Mouse (Mus musculus): ENCODE measurements around the gene Eef1a1. TPM values are rescaled to one million over a fixed set of nuclear protein-coding genes. Genes with fewer than 3 reads are reported as not detected.
A peak's percentile ranks its signal among the peaks of the same experiment; 100 is the strongest.
"Not testable (repeated sequence)": the region's sequence is repeated elsewhere in the genome, so short reads cannot be mapped to it uniquely, and the experiment has no call there.

The Eef1a1 gene
- polyA plus RNA-seq, 1 experiment from 2014 or later, result 3,168 TPM

DNA sequence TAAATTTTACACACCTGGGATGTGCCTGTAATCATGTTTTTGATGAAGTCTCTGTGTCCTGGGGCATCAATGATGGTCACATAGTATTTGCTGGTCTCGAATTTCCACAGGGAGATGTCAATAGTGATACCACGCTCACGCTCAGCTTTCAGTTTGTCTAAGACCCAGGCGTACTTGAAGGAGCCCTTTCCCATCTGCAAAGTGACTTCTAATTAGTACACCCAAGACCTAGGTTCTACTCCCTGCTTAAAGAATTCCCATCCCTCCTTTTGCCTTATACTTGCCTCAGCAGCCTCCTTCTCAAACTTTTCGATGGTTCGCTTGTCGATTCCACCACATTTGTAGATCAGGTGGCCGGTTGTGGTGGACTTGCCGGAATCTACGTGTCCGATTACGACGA is 8.7 kb downstream of the Eef1a1 start:
- H3K4me1 ChIP-seq (replicated peaks), result peaks cover 23% of the 10 kb centered on the region
- peaks cover 48% of the 10 kb centered on the region for H3K36me3 ChIP-seq
- peak overlapping the region; percentile 98 for H3K4me3 ChIP-seq
- not testable (repeated sequence) for DNase-seq (ENCODE audit: low spot score); H3K9me3 ChIP-seq; H3K27me3 ChIP-seq (ENCODE audit: insufficient read depth, poor library complexity, severe bottlenecking)
- under 1% methylated on average over 13 of the region's 13 CpGs for WGBS
- peak overlapping the region; percentile 100 for H3K27ac ChIP-seq

- not testable (repeated sequence) for H3K9me3 ChIP-seq; H3K27ac ChIP-seq; DNase-seq (ENCODE audit: low spot score); H3K27me3 ChIP-seq (ENCODE audit: insufficient read depth, poor library complexity, severe bottlenecking)
- 42% methylated on average over 8 of the region's 8 CpGs for WGBS
- Histone ChIP-seq H3K4me3 (peak overlapping the region; percentile 98), H3K36me3 (peaks cover 57% of the 10 kb centered on the region), H3K4me1 (replicated peaks) (peaks cover 23% of the 10 kb centered on the region)
Observed at GRCm38 (mm10) chr9:78479308-78479707, 9.6 kb downstream of the Eef1a1 start.

DNA sequence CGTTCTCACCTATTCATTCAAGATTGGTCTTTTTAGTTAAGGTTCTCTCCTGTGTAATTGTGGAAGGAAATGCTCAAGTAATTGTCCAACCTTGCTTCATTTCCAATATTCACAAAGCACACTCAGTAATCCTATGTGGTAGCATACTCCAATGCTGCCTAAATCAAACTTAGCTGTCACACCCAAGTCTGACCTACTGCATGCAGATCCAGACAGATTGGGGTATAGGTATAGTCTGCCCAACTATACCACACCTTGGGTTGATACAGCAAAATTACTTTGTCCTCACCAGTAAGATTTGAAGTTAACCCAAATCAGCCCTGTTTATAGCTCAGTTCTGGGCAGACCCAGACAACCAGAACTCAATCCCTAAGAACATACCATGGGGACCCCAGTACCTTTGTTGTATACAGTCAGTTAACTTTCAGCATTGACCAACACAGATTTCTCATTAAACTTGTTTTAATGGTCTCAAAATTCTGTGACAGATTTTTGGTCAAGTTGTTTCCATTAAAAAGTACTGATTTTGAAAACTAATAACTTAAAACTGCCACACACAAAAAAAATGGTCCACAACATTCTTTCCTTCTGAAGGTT is 10.8 kb downstream of the Eef1a1 start:
- DNase-seq (ENCODE audit: low spot score); H3K4me3 ChIP-seq; H3K27ac ChIP-seq; H3K27me3 ChIP-seq (ENCODE audit: insufficient read depth, poor library complexity, severe bottlenecking); H3K9me3 ChIP-seq: not testable (repeated sequence)
- Histone ChIP-seq H3K36me3 (peaks cover 69% of the 10 kb centered on the region), H3K4me1 (replicated peaks) (peaks cover 22% of the 10 kb centered on the region)
- 55% methylated on average over 1 of the region's 1 CpGs for WGBS

- DNase-seq (ENCODE audit: low spot score), result no peak
- Histone ChIP-seq H3K9me3 (no peaks in the 10 kb centered on the region), H3K4me3 (peak overlapping the region; percentile 9; the same call in 1 of the 2 replicates), H3K27me3 (ENCODE audit: insufficient read depth, poor library complexity, severe bottlenecking) (no peaks in the 10 kb centered on the region), H3K27ac (no peak overlapping the region), H3K36me3 (peaks cover 79% of the 10 kb centered on the region), H3K4me1 (replicated peaks) (peaks cover 11% of the 10 kb centered on the region)
- 5% methylated on average over 5 of the region's 5 CpGs for WGBS
Observed at GRCm38 (mm10) chr9:78477021-78477551, 11.9 kb downstream of the Eef1a1 start.

DNA sequence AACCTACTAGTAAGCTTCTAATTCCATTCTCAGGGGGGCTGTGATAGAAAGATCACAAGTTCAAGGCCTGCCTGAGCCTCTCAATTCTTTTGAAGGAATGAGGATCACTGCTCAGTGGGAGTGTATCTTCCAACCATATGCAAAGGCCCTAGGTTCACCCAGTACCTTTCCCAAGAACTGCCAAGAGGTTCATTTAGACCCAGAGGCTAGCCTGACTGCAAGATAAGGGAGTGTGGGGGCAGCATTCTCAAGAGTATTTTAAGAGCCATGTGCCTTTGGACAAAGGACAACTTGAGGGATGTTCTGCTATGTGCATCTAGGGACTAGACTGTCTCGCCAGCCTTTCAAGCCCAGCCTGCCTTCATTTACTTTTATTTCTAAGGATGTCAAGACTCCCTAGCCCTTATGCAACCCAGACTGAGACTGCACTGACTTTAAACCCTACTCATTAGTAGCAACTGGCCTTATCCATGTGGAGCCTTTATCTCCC is 12.4 kb downstream of the Eef1a1 start:
- peaks cover 83% of the 10 kb centered on the region for H3K36me3 ChIP-seq

GRCm38 (mm10) chr9:78475873-78476272 is 13.1 kb downstream of the Eef1a1 start:
- H3K4me1 ChIP-seq (replicated peaks), result peaks cover 10% of the 10 kb centered on the region
- peaks cover 84% of the 10 kb centered on the region for H3K36me3 ChIP-seq
- no peak for DNase-seq (ENCODE audit: low spot score)
- H3K27ac ChIP-seq, result no peak overlapping the region
- H3K4me3 ChIP-seq, result no peak overlapping the region
- H3K27me3 ChIP-seq (ENCODE audit: insufficient read depth, poor library complexity, severe bottlenecking), result no peaks in the 10 kb centered on the region
- WGBS, result 92% methylated on average over 4 of the region's 4 CpGs
- H3K9me3 ChIP-seq, result no peaks in the 10 kb centered on the region

More for the DNA sequence above, 12.4 kb downstream of the Eef1a1 start:
- Histone ChIP-seq H3K27me3 (ENCODE audit: insufficient read depth, poor library complexity, severe bottlenecking) (no peaks in the 10 kb centered on the region), H3K27ac (no peak overlapping the region), H3K4me1 (replicated peaks) (peaks cover 10% of the 10 kb centered on the region), H3K4me3 (no peak overlapping the region), H3K9me3 (no peaks in the 10 kb centered on the region)
- peak; percentile 49 for DNase-seq (ENCODE audit: low spot score)
- whole genome bisulfite sequencing, result 14% methylated on average over 1 of the region's 1 CpGs

DNA sequence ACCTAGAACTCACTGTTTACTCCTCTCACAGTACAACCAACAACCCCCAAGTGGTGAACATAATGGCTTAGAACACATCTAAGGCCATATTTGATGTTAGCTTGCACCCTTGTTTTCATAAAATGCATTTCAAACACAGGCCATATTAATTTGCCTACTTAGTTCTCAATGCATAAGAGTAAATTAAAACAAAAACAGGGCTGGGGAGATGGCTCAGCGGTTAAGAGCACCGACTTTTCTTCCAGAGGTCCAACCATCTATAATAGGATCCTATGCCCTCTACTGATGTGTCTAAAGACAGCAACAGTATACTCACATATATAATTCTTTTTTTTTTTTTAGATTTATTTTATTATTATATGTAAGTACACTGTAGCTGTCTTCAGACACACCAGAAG is 13.6 kb downstream of the Eef1a1 start:
- Histone ChIP-seq H3K36me3 (peaks cover 84% of the 10 kb centered on the region), H3K4me1 (replicated peaks) (peaks cover 10% of the 10 kb centered on the region), H3K27me3 (ENCODE audit: insufficient read depth, poor library complexity, severe bottlenecking) (no peaks in the 10 kb centered on the region), H3K4me3 (no peak overlapping the region), H3K27ac (no peak overlapping the region), H3K9me3 (no peaks in the 10 kb centered on the region)
- 89% methylated on average over 2 of the region's 2 CpGs for WGBS
- DNase-seq (ENCODE audit: low spot score), result no peak

GRCm38 (mm10) chr9:78474771-78475382 is 14.1 kb downstream of the Eef1a1 start:
- no peak overlapping the region for H3K4me3 ChIP-seq
- H3K36me3 ChIP-seq, result peaks cover 84% of the 10 kb centered on the region
- no peaks in the 10 kb centered on the region for H3K27me3 ChIP-seq (ENCODE audit: insufficient read depth, poor library complexity, severe bottlenecking)
- peaks cover 10% of the 10 kb centered on the region for H3K4me1 ChIP-seq (replicated peaks)
- H3K27ac ChIP-seq, result no peak overlapping the region
- WGBS, result 89% methylated on average over 5 of the region's 5 CpGs
- H3K9me3 ChIP-seq, result no peaks in the 10 kb centered on the region
- no peak for DNase-seq (ENCODE audit: low spot score)

GRCm38 (mm10) chr9:78474270-78474669 is 14.7 kb downstream of the Eef1a1 start:
- WGBS, result 82% methylated on average over 2 of the region's 2 CpGs
- peaks cover 6% of the 10 kb centered on the region for H3K4me1 ChIP-seq (replicated peaks)
- H3K27ac ChIP-seq, result no peak overlapping the region
- H3K4me3 ChIP-seq, result no peak overlapping the region
- H3K9me3 ChIP-seq, result no peaks in the 10 kb centered on the region
- no peaks in the 10 kb centered on the region for H3K27me3 ChIP-seq (ENCODE audit: insufficient read depth, poor library complexity, severe bottlenecking)
- peaks cover 84% of the 10 kb centered on the region for H3K36me3 ChIP-seq
- no peak for DNase-seq (ENCODE audit: low spot score)

- no peaks in the 10 kb centered on the region for H3K4me1 ChIP-seq (replicated peaks)
- H3K27ac ChIP-seq, result no peak overlapping the region
- H3K9me3 ChIP-seq, result no peaks in the 10 kb centered on the region
- WGBS, result 87% methylated on average over 8 of the region's 8 CpGs
- H3K4me3 ChIP-seq, result no peak overlapping the region
- no peak for DNase-seq (ENCODE audit: low spot score)
- H3K36me3 ChIP-seq, result peaks cover 84% of the 10 kb centered on the region
- no peaks in the 10 kb centered on the region for H3K27me3 ChIP-seq (ENCODE audit: insufficient read depth, poor library complexity, severe bottlenecking)
Observed at GRCm38 (mm10) chr9:78473588-78473987, 15.4 kb downstream of the Eef1a1 start.

DNA sequence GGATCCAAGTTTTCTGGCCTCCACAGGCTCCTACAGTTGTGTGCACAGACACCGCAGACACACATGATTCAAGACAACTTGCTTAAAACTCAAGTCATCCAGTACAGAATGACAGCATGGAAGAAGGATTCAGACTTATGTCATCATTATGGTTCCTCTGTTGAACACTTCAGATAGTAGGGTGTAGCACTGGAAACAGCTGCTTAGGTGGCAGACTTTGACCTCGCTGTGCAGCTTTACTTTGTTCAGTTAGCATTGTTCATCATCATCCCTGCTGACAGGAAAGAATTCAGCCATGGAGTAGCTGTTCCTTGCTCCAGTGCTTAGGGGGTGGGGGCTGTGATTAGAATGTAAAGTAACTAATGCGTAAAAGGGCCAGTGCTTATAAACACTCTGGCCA is 23.2 kb downstream of the Eef1a1 start:
- no peaks in the 10 kb centered on the region for H3K9me3 ChIP-seq
- DNase-seq (ENCODE audit: low spot score), result no peak
- no peak overlapping the region for H3K27ac ChIP-seq
- no peaks in the 10 kb centered on the region for H3K27me3 ChIP-seq (ENCODE audit: insufficient read depth, poor library complexity, severe bottlenecking)
- H3K36me3 ChIP-seq, result peaks cover 96% of the 10 kb centered on the region
- H3K4me3 ChIP-seq, result no peak overlapping the region
- H3K4me1 ChIP-seq (replicated peaks), result no peaks in the 10 kb centered on the region
- 93% methylated on average over 3 of the region's 3 CpGs for WGBS

DNA sequence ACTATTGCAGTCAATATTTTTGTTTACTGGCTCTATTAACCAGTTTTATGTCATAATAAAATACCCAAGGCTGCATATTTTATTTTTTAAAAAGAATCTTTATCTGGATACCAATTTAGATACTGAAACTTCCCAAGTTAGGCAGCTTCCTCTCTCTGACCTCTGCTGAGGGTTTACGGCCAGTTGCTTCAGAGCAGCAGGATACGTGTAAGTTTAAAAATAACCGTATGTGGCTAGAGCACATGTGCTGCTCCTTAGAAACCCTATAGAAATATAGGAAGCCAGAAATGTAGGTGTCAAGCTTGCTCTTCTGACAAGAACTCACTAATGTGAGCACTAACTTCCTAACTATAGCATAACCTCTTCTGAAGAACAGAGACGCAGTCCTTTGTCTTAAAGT is 25.6 kb downstream of the Eef1a1 start:
- no peaks in the 10 kb centered on the region for H3K4me1 ChIP-seq (replicated peaks)
- H3K27me3 ChIP-seq (ENCODE audit: insufficient read depth, poor library complexity, severe bottlenecking), result no peaks in the 10 kb centered on the region
- no peak overlapping the region for H3K27ac ChIP-seq
- WGBS, result 96% methylated on average over 4 of the region's 4 CpGs
- peaks cover 91% of the 10 kb centered on the region for H3K36me3 ChIP-seq
- DNase-seq (ENCODE audit: low spot score), result no peak
- H3K4me3 ChIP-seq, result no peak overlapping the region
- H3K9me3 ChIP-seq, result no peaks in the 10 kb centered on the region

DNA sequence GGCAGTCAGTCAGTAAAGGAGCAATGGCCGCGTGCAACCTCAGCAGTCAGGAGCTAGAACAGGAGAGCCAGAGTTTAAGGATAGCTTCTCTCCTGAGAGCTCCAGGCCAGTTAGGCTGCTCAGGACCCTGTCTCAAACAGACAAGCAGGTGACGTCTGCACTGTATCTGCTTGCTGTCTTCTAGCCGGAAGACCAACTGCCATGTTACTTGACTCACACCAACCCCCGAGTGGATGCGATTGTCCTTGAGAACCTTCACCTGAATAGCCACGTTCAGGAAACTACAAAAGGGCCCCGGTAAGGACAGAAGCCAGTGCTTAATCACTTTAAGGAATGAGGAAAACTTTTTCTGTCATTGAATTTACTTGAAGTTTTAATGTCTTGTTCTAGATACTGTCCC is 31.9 kb downstream of the Eef1a1 start:
- Histone ChIP-seq H3K27me3 (ENCODE audit: insufficient read depth, poor library complexity, severe bottlenecking) (no peaks in the 10 kb centered on the region), H3K27ac (no peak overlapping the region), H3K4me1 (replicated peaks) (no peaks in the 10 kb centered on the region), H3K9me3 (no peaks in the 10 kb centered on the region), H3K4me3 (no peak overlapping the region), H3K36me3 (peaks cover 85% of the 10 kb centered on the region)
- WGBS, result 89% methylated on average over 8 of the region's 8 CpGs
- DNase-seq (ENCODE audit: low spot score), result no peak
